Mouse (Mus musculus) intestine, postnatal 0 days (tissue): ENCODE measurements around the gene Psap. TPM values are rescaled to one million over a fixed set of nuclear protein-coding genes. Genes with fewer than 3 reads are reported as not detected.

Experiments
- ATAC-seq: fragments of 200-750 bp; cut with Nextera tagmentation; 2 replicates; pipeline ENCODE4 v1.8.0; 2017; ENCODE audit warnings: mild to moderate bottlenecking, moderate TSS enrichment, moderate library complexity
- H3K27ac ChIP-seq: fragments of 300-500 bp; sonication (generic); 2 replicates; pipeline ENCODE4 v1.5.1; 2014; ENCODE audit warnings: mild to moderate bottlenecking, low read depth, low read length, moderate library complexity
- H3K27me3 ChIP-seq: fragments of 300-500 bp; sonication (generic); replicated peaks from 2 replicates; pipeline ENCODE4 v1.6.1; 2014; ENCODE audit warnings: low read length, mixed read lengths; ENCODE audit not compliant: control insufficient read depth, insufficient read depth
- H3K36me3 ChIP-seq: fragments of 300-500 bp; sonication (generic); 2 replicates; pipeline ENCODE4 v1.6.1; 2014; ENCODE audit warnings: mild to moderate bottlenecking, moderate library complexity; ENCODE audit not compliant: control insufficient read depth, insufficient read depth
- H3K4me1 ChIP-seq: fragments of 300-500 bp; sonication (generic); replicated peaks from 2 replicates; pipeline ENCODE4 v1.6.1; 2014; ENCODE audit warnings: antibody characterized with exemption, low read length, mixed read lengths; ENCODE audit not compliant: control insufficient read depth, insufficient read depth
- H3K4me2 ChIP-seq: fragments of 300-500 bp; sonication (generic); replicated peaks from 2 replicates; pipeline ENCODE4 v1.6.1; 2014; ENCODE audit warnings: low read depth, mild to moderate bottlenecking, moderate library complexity
- H3K4me3 ChIP-seq: fragments of 300-500 bp; sonication (generic); 2 replicates; pipeline ENCODE4 v1.5.1; 2014; ENCODE audit warnings: low read depth, low read length
- H3K9ac ChIP-seq: fragments of 300-500 bp; sonication (generic); 2 replicates; pipeline ENCODE4 v1.6.1; 2014; ENCODE audit warnings: mild to moderate bottlenecking, low read depth, low read length
- H3K9me3 ChIP-seq: fragments of 300-500 bp; sonication (generic); 2 replicates; pipeline ENCODE4 v1.6.1; 2016; ENCODE audit warnings: mixed run types; ENCODE audit not compliant: control insufficient read depth
- CTCF ChIP-seq: sonication (generic); IDR thresholded peaks from 2 replicates; pipeline ENCODE4 v1.5.1; 2016; ENCODE audit warnings: low read depth, mild to moderate bottlenecking, control low read depth, antibody characterized with exemption, moderate library complexity
- WGBS: fragments of 180-500 bp; shearing (Covaris S2); extraction: QIAGEN DNeasy Blood & Tissue Kit; methylation state at CpG from one replicate; pipeline ENCODE4 v1.1.7; 2014; 5-methylcytosine and 5-hydroxymethylcytosine counted together
- polyA plus RNA-seq: library from polyadenylated mRNA; unstranded; fragments of >200 nt; fragmentation: Nextera tagmentation; extraction: Ambion mirVana; gene quantifications from 2 replicates; pipeline ENCODE4 v1.2.1, GENCODE M21; 2015

Gene Psap
- polyA plus RNA-seq, 1 experiment from 2014 or later, result 135 TPM

DNA sequence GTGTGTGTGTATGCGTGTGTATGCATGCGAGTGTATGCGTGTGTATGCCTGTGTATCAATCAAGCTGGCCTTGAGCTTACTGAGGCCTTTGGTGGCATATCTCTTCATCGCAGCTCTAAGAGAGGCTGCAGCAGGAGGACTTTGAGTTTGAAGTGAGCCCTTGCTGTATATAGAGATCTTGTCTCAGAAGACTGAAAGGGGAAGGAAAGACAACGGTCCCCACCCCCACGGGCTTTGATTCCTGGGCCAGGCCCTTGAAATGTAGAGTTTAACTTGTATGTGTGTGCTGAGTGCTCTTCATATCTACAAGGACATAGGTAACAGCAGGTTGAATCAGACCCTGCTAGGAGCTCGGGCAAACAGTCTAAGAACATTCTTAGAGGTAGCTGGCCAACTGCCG, 11.8 kb downstream of the Psap start:
- Histone ChIP-seq H3K4me3 (no peak overlapping the region), H3K36me3 (peaks cover 31% of the 10 kb centered on the region), H3K4me2 (no peak overlapping the region), H3K27ac (no peak overlapping the region), H3K4me1 (0 out of 2 replicates have a peak, but pooled peaks cover 10% of the 10 kb centered on the region), H3K9me3 (no peaks in the 10 kb centered on the region), H3K27me3 (no peaks in the 10 kb centered on the region), H3K9ac (no peak overlapping the region)
- 52% methylated on average over 8 of the region's 8 CpGs for WGBS
- no peak for ATAC-seq
- no peak for TF ChIP-seq CTCF

DNA sequence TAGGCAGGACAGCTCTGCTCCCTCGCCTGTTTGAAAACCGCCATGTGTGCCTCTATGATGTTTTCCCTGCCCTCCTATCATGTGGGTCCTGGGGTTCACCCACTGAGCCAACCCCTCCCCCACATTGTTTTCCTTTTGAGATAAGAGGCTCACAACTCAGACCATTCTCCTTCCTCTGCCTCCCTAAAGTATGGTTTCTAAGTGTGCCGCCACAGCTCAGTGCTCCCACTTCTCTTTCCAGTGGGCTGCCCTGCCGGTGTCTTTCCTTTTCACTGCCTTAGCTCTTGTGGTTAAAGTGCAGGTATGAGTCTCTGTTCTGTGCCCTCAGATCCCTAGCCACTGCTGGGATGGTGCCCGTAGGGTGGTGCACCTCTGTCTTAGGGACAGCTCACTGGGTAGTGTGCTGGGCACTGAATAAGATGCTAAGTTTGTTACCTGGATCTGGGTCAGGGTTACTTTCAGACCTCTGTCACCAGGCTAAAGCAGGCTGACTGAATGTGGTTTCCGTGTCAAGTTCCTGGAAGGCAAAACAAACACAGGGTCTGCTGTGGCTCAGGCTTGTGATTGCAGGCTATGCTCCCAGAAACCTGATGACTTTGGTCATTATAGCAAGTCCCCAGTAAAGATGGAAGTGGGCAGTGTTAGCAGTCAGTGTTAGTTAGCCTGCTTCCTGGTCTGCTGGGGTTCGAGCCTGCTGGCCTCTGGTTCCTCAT, 12.8 kb downstream of the Psap start:
- H3K4me2 ChIP-seq, result no peak overlapping the region; the same call in 1 of the 2 replicates
- no peaks in the 10 kb centered on the region for H3K27me3 ChIP-seq
- no peak overlapping the region for H3K4me3 ChIP-seq
- 0 out of 2 replicates have a peak, but pooled peaks cover 4% of the 10 kb centered on the region for H3K4me1 ChIP-seq
- no peak overlapping the region for H3K27ac ChIP-seq
- ATAC-seq, result no peak
- H3K9me3 ChIP-seq, result no peaks in the 10 kb centered on the region
- no peak for TF ChIP-seq CTCF
- H3K36me3 ChIP-seq, result peaks cover 40% of the 10 kb centered on the region
- no peak overlapping the region for H3K9ac ChIP-seq
- WGBS, result 35% methylated on average over 7 of the region's 7 CpGs

DNA sequence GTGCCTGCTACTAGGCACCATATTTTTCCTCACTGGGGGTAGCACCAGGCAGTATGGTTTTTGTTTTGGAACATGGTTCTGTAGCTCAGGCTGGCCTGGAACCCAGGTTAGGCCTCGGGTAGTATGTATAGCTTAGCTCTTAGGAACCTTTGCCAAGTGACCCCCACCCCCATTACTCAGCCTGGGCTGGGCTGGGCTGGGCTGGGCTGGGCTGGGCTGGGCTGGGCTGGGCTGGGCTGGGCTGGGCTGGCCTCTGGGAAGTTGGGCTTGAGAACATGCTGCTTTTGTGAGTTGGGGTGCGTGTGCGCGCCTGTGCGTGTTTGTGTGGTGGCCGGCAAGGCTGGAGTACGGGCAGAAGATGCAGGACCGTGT, 13.3 kb downstream of the Psap start:
- ATAC-seq, result no peak
- Histone ChIP-seq H3K36me3 (peaks cover 46% of the 10 kb centered on the region), H3K27me3 (no peaks in the 10 kb centered on the region), H3K27ac (no peak overlapping the region), H3K4me2 (no peak overlapping the region), H3K4me3 (no peak overlapping the region), H3K9ac (no peak overlapping the region), H3K9me3 (no peaks in the 10 kb centered on the region), H3K4me1 (0 out of 2 replicates have a peak, but pooled peaks cover 4% of the 10 kb centered on the region)
- TF ChIP-seq CTCF, result no peak
- 59% methylated on average over 8 of the region's 8 CpGs for WGBS

DNA sequence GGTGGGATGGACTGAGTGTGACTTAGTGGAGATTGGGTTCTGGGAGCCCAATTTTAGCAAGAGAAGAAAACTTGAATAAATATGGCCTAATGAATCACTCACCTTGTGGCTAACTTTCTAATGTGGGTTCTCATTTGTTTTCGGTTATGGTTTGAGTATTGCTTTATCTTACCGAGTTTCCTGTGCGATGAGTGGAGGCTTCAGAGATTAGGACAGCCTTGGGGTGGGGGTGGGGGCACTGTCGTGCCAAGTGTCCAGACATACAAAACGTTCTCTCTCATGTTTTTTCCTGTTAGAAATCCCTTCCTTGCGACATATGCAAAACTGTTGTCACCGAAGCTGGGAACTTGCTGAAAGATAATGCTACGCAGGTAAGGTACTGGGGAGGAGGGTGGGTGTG, 14.8 kb downstream of the Psap start:
- peaks cover 58% of the 10 kb centered on the region for H3K36me3 ChIP-seq
- ATAC-seq, result no peak
- WGBS, result 82% methylated on average over 8 of the region's 8 CpGs
- 0 out of 2 replicates have a peak, but pooled peaks cover 4% of the 10 kb centered on the region for H3K4me1 ChIP-seq
- no peaks in the 10 kb centered on the region for H3K9me3 ChIP-seq
- H3K27me3 ChIP-seq, result no peaks in the 10 kb centered on the region
- H3K9ac ChIP-seq, result no peak overlapping the region
- H3K4me2 ChIP-seq, result no peak overlapping the region
- no peak overlapping the region for H3K4me3 ChIP-seq
- TF ChIP-seq CTCF, result no peak
- no peak overlapping the region for H3K27ac ChIP-seq

DNA sequence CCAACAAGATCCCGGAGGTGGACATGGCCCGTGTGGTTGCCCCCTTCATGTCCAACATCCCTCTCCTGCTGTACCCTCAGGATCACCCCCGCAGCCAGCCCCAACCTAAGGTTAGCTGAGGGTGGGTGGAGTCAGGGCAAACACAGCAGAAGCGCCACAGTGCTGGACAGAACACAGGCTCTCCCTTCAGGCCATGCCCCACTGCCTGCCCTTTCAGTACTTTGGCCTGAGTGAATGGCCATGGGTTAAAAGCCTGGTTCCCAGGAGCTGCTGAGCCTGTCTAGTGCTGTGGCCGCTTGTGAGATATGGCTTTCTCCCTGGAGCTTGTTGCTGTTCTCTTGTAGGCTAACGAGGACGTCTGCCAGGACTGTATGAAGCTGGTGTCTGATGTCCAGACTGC, 17.2 kb downstream of the Psap start:
- H3K27ac ChIP-seq, result no peak overlapping the region
- 90% methylated on average over 7 of the region's 7 CpGs for WGBS
- ATAC-seq, result no peak

DNA sequence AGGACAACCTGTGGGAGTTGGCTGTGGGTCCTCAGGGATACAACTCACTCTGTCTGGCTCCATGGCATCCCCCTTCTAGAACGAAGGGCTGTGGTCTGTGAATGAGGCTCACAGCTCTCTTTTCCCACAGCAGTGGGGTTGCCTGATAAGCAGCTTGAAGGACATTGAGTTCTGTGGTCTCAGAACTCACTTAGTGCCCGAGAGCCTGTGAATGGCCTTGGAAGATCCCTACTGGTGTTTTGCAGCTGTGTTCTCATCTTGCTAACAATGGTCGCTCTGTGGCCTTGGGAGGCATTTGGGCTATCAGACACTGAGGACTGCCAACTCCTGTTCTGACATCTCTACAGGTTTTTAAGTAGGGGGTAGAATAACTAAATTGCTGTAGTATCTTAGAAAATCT, 17.9 kb downstream of the Psap start:
- no peaks in the 10 kb centered on the region for H3K27me3 ChIP-seq
- no peak overlapping the region for H3K9ac ChIP-seq
- H3K4me1 ChIP-seq, result 0 out of 2 replicates have a peak, but pooled peaks cover 3% of the 10 kb centered on the region
- H3K27ac ChIP-seq, result no peak overlapping the region
- 92% methylated on average over 3 of the region's 3 CpGs for WGBS
- TF ChIP-seq CTCF, result no peak
- ATAC-seq, result no peak
- H3K4me3 ChIP-seq, result no peak overlapping the region
- no peaks in the 10 kb centered on the region for H3K9me3 ChIP-seq
- H3K36me3 ChIP-seq, result peaks cover 87% of the 10 kb centered on the region
- no peak overlapping the region for H3K4me2 ChIP-seq

More for the DNA sequence above, 17.2 kb downstream of the Psap start:
- H3K4me3 ChIP-seq, result no peak overlapping the region
- 0 out of 2 replicates have a peak, but pooled peaks cover 4% of the 10 kb centered on the region for H3K4me1 ChIP-seq
- no peaks in the 10 kb centered on the region for H3K27me3 ChIP-seq
- no peaks in the 10 kb centered on the region for H3K9me3 ChIP-seq
- peaks cover 79% of the 10 kb centered on the region for H3K36me3 ChIP-seq
- TF ChIP-seq CTCF, result no peak
- H3K9ac ChIP-seq, result no peak overlapping the region
- no peak overlapping the region for H3K4me2 ChIP-seq
